ENCODE assay signal across 9 mouse cellular contexts in the genomic region with DNA sequence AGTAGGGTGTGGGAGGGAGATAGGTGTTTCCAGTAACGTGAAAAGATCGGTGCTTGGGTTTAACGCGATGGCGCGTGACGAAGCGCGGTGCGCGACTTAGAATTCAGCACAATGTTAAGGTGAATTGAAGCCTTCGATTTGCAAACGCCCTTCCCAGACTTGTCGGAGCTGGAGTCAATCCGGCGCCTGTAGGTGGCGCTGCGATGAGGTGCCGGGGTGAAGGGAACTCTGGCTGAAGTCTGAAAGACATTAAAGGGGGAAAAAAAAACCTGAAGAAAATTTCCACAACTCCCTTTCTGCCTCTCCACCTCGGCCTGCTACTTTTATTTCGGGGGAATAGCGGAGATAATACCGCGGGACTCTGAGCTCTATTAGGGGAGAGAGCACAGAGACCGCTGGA. TPM values are rescaled to one million over a fixed set of nuclear protein-coding genes. Genes with fewer than 3 reads are reported as not detected.
A peak's percentile ranks its signal among the peaks of the same experiment; 100 is the strongest.
DNase-seq lines count a peak whose midpoint lies in the region; ATAC-seq lines count a peak whose summit lies in the region.
"Had no signal": no experiment of that assay in that cellular context is flagged by ENCODE, and none has a peak within 500 bp of the region (broad histone marks: within the 10 kb centered on the region; RNA-seq: fewer than 3 reads in every experiment).

No protein-coding gene starts in this region.

- no peaks in the 10 kb centered on the region for H3K9me3 ChIP-seq in heart, embryonic 10.5 days
- no peaks in the 10 kb centered on the region for H3K9me3 ChIP-seq in limb, embryonic 11.5 days (ENCODE audit: control insufficient read depth, low read length)

- peaks cover 25% of the 10 kb centered on the region for H3K4me1 ChIP-seq in heart, embryonic 10.5 days
- H3K4me1 ChIP-seq in limb, embryonic 11.5 days (ENCODE audit: control insufficient read depth, insufficient read depth, low read length) = 0 out of 2 replicates have a peak, but pooled peaks cover 17% of the 10 kb centered on the region

- under 1% methylated on average over 25 of the region's 25 CpGs for WGBS in heart, embryonic 10.5 days
- under 1% methylated on average over 25 of the region's 25 CpGs for WGBS in limb, embryonic 11.5 days

- ATAC-seq in limb, embryonic 11.5 days (ENCODE audit: insufficient number of reproducible peaks, low FRiP score, low TSS enrichment, low read depth) = no peak

- peaks cover 96% of the 10 kb centered on the region for H3K27me3 ChIP-seq in heart, embryonic 10.5 days (ENCODE audit: insufficient read depth, poor library complexity, severe bottlenecking)
- H3K27me3 ChIP-seq in limb, embryonic 11.5 days (ENCODE audit: control insufficient read depth, insufficient read depth, low read length) = peaks cover 77% of the 10 kb centered on the region

- no peak overlapping the region for H3K4me2 ChIP-seq in limb, embryonic 11.5 days (ENCODE audit: low read depth, severe bottlenecking)

- peak; percentile 76 for DNase-seq in heart, embryonic 10.5 days (ENCODE audit: low spot score)
- DNase-seq in heart, adult 8-10 months (ENCODE audit: low spot score) = no peak
- peak; percentile 52 for DNase-seq in thymus, postnatal 4 days
- no peak for DNase-seq in thymus, postnatal 25 days
- DNase-seq in limb, embryonic 11.5 days (ENCODE audit: low spot score) = peak; percentile 92
- no peak for DNase-seq in MN1 (ENCODE audit: low spot score)
- no peak for DNase-seq in spleen, adult 12 weeks (ENCODE audit: low spot score)
- no peak for DNase-seq in frontal cortex, adult 2 months (ENCODE audit: extremely low spot score in 1 of 2, low spot score in 1 of 2)

- peak overlapping the region; percentile 19; the same call in 1 of the 2 replicates for H3K4me3 ChIP-seq in heart, embryonic 10.5 days
- H3K4me3 ChIP-seq in limb, embryonic 11.5 days (ENCODE audit: low read depth, low read length) = no peak overlapping the region

- H3K27ac ChIP-seq in heart, embryonic 10.5 days = no peak overlapping the region
- no peak overlapping the region for H3K27ac ChIP-seq in limb, embryonic 11.5 days (replicated peaks; ENCODE audit: low read depth, low read length)

- H3K9ac ChIP-seq in limb, embryonic 11.5 days (ENCODE audit: low read length) = no peak overlapping the region

- no peaks in the 10 kb centered on the region for H3K36me3 ChIP-seq in heart, embryonic 10.5 days
- H3K36me3 ChIP-seq in limb, embryonic 11.5 days (ENCODE audit: control insufficient read depth, insufficient read depth, low read length) = no peaks in the 10 kb centered on the region

RNA-seq across cellular contexts. Expression of gene Pax9, which starts 1.8 kb away (rescaled TPM):
- polyA plus RNA-seq in heart, embryonic 10.5 days (2016; fragmentation: Nextera tagmentation; extraction: Ambion mirVana) = 0.30 and 0.80 TPM in 2 replicates
- under 1 TPM in 3 of 4 experiments, not detected in 1; 0.05 to 0.25 (median 0.11) TPM for total RNA-seq in heart, adult 8-10 months (2022)
- 3.1 and 3.8 TPM in 2 replicates for polyA plus RNA-seq in limb, embryonic 11.5 days (2014; fragmentation: Nextera tagmentation; extraction: Ambion mirVana)
- polyA plus RNA-seq in frontal cortex, adult 2 months (2012; rRNA removed) = 0.04 TPM in 1 of 2 replicates, not detected in the other
- total RNA-seq: hematopoietic stem cell, adult 5-6 weeks had no signal

Comparison
In these comparisons a context has a peak if more than half of its experiments do, and no peak if none do; other contexts are left out.
1. DNase-seq: peak in heart, embryonic 10.5 days (single experiment), thymus, postnatal 4 days (single experiment) and limb, embryonic 11.5 days (single experiment); none in heart, adult 8-10 months (single experiment), thymus, postnatal 25 days (single experiment), MN1 (single experiment), spleen, adult 12 weeks (single experiment) and frontal cortex, adult 2 months (0 of 2).